Mouse (Mus musculus): ENCODE results near the gene Vav3. TPM values are rescaled to one million over a fixed set of nuclear protein-coding genes. Genes with fewer than 3 reads are reported as not detected.

Gene Vav3
- polyA plus RNA-seq, 1 experiment from 2014 or later, result 18.4 TPM

DNA sequence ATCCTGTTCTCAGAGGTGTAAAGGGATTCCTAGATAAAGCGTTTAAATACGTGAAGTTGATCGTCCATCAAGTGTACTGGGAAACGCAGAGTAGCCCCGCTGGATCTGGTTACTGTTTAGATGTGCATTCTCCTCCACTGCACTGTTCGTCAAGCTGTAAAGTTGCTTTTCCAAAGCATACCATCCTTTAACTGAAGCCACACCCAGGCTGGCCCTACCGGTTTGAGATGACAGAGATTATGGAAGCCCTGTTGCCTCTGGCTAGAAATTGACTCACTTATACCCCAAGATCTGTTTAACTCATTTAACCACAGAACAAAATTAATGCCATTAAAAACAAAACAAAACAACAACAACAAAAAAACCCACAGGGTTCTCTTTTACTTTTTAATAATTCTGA is 238.5 kb downstream of the Vav3 start:
- DNase-seq (ENCODE audit: low spot score, missing footprints), result no peak
- WGBS, result 88% methylated on average over 7 of the region's 7 CpGs

DNA sequence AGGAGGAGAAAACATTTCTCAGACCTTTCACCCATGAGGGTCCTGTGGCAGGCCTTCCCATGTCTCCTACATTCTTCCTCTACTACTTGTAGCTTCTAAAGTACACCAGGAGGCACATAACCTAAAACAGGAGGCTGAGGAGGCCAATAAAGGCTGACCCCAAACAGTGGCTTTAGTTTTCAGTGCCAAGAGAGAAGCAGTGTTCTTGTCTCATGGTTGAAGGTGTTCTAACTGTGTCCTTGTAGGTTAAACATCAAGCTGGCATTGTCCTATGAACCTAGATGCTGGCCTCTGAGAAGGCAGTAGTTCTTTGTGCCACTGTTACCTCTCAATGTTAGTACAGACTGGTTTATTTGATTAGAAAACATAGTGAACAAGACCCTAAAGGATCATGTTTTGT is 245.5 kb downstream of the Vav3 start:
- no peak overlapping the region for H3K4me3 ChIP-seq (ENCODE audit: low read depth, low read length)
- ATAC-seq (ENCODE audit: low FRiP score), result no peak

More for the DNA sequence above, 238.5 kb downstream of the Vav3 start:
- Histone ChIP-seq H3K27ac (ENCODE audit: low read depth, low read length) (no peak overlapping the region), H3K27me3 (ENCODE audit: control insufficient read depth, insufficient read depth, low read length) (no peaks in the 10 kb centered on the region), H3K9ac (ENCODE audit: low read length) (no peak overlapping the region), H3K4me2 (no peak overlapping the region), H3K36me3 (ENCODE audit: control insufficient read depth, insufficient read depth, low read length) (no peaks in the 10 kb centered on the region), H3K9me3 (ENCODE audit: control insufficient read depth, low read length) (no peaks in the 10 kb centered on the region), H3K4me3 (ENCODE audit: low read depth, low read length) (no peak overlapping the region), H3K4me1 (ENCODE audit: control insufficient read depth, insufficient read depth, low read length) (no peaks in the 10 kb centered on the region)
- no peak for ATAC-seq (ENCODE audit: low FRiP score)

DNA sequence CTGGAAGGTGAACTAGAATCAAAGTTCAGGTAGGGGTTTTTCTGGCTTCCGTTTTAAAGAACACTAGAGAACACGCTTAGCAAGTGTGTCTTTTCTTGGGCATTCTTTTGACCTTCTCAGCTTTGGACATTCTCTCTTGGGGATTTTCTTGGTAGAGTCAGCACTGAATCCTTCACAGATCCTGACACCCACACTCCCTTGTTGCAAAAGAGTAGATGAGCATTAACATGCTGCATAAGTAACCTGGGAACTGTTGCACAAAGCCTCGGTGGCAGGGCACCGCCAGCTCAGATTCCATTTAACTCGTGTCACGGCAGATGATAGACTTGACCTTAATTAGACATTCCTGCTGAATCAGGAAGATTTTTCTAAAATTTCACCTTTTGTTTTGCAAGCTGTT is 252.5 kb downstream of the Vav3 start:
- Histone ChIP-seq H3K27me3 (ENCODE audit: control insufficient read depth, insufficient read depth, low read length) (no peaks in the 10 kb centered on the region), H3K4me1 (ENCODE audit: control insufficient read depth, insufficient read depth, low read length) (no peaks in the 10 kb centered on the region), H3K9ac (ENCODE audit: low read length) (no peak overlapping the region), H3K36me3 (ENCODE audit: control insufficient read depth, insufficient read depth, low read length) (no peaks in the 10 kb centered on the region), H3K4me2 (no peak overlapping the region), H3K9me3 (ENCODE audit: control insufficient read depth, low read length) (no peaks in the 10 kb centered on the region), H3K27ac (ENCODE audit: low read depth, low read length) (no peak overlapping the region), H3K4me3 (ENCODE audit: low read depth, low read length) (no peak overlapping the region)
- no peak for DNase-seq (ENCODE audit: low spot score, missing footprints)
- WGBS, result 83% methylated on average over 6 of the region's 6 CpGs
- ATAC-seq (ENCODE audit: low FRiP score), result no peak

More for the DNA sequence above, 245.5 kb downstream of the Vav3 start:
- no peaks in the 10 kb centered on the region for H3K9me3 ChIP-seq (ENCODE audit: control insufficient read depth, low read length)
- H3K4me1 ChIP-seq (ENCODE audit: control insufficient read depth, insufficient read depth, low read length), result no peaks in the 10 kb centered on the region
- H3K4me2 ChIP-seq, result no peak overlapping the region
- no peak overlapping the region for H3K9ac ChIP-seq (ENCODE audit: low read length)
- peak; percentile 49 for DNase-seq (ENCODE audit: low spot score, missing footprints)
- H3K27me3 ChIP-seq (ENCODE audit: control insufficient read depth, insufficient read depth, low read length), result no peaks in the 10 kb centered on the region
- H3K36me3 ChIP-seq (ENCODE audit: control insufficient read depth, insufficient read depth, low read length), result no peaks in the 10 kb centered on the region
- H3K27ac ChIP-seq (ENCODE audit: low read depth, low read length), result no peak overlapping the region

DNA sequence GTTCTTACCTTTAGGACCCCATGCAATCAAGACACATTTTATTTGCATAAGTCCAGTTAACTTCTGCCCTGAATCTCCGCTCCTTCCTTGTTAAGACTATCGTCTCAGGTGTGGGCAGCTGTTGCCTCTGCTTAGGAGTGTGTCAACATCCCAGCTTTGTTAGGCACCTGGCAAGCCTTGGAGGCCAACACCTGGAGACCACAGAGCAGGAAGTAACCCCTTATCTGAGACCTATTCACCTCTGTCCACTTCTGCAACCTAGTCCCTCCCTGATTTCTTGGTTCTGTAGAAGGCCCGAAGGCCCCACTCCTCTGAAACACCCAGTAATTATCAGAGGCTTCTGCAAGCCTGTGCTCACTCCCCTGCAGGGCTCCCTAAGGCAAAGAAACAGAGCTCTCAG is 255.6 kb downstream of the Vav3 start:
- no peak overlapping the region for H3K27ac ChIP-seq (ENCODE audit: low read depth, low read length)
- 88% methylated on average over 3 of the region's 3 CpGs for WGBS
- ATAC-seq (ENCODE audit: low FRiP score), result peak; percentile 27; the same call in 1 of the 2 replicates

DNA sequence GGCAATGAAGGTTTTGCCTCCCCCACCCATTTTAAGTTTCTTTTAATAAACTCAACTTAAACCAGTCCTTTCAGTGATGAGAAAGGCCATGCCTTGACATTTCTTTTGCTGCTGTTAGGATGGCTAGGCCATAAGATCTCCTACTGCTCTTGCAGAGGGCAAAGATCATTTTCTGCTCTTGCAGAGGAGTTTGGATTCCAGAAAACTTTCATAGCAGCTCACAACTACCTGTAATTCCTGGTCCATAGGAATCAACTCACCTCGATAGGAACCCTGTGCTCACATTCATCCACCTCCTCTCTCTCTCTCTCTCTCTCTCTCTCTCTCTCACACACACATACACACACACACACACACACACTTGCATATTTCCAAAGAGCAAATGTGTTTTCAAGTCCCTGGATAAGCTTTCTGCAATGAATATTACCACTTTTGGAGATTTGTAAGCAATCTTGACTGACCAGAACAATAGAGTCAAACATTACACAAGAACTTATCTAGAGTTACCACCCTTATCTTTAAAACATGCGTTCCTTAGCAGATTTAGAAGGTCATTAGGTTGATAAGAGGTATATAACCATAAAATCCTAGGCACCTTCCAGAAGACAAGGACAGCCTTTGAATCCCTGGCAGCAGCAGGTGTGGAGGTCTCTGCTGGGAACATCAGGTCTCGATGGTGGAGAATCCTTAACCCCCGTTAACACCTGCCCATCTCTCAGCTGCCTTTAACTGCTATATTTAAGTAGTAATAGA is 260.4 kb downstream of the Vav3 start:
- no peak for ATAC-seq (ENCODE audit: low FRiP score)
- 89% methylated on average over 4 of the region's 4 CpGs for WGBS
- no peak overlapping the region for H3K9ac ChIP-seq (ENCODE audit: low read length)
- H3K9me3 ChIP-seq (ENCODE audit: control insufficient read depth, low read length), result no peaks in the 10 kb centered on the region
- no peak for DNase-seq (ENCODE audit: low spot score, missing footprints)
- H3K4me2 ChIP-seq, result no peak overlapping the region
- H3K36me3 ChIP-seq (ENCODE audit: control insufficient read depth, insufficient read depth, low read length), result no peaks in the 10 kb centered on the region
- H3K27me3 ChIP-seq (ENCODE audit: control insufficient read depth, insufficient read depth, low read length), result no peaks in the 10 kb centered on the region
- no peak overlapping the region for H3K27ac ChIP-seq (ENCODE audit: low read depth, low read length)
- H3K4me3 ChIP-seq (ENCODE audit: low read depth, low read length), result no peak overlapping the region
- H3K4me1 ChIP-seq (ENCODE audit: control insufficient read depth, insufficient read depth, low read length), result no peaks in the 10 kb centered on the region

More for the DNA sequence above, 255.6 kb downstream of the Vav3 start:
- no peaks in the 10 kb centered on the region for H3K27me3 ChIP-seq (ENCODE audit: control insufficient read depth, insufficient read depth, low read length)
- no peak for DNase-seq (ENCODE audit: low spot score, missing footprints)
- H3K9me3 ChIP-seq (ENCODE audit: control insufficient read depth, low read length), result no peaks in the 10 kb centered on the region
- H3K4me3 ChIP-seq (ENCODE audit: low read depth, low read length), result no peak overlapping the region
- no peaks in the 10 kb centered on the region for H3K4me1 ChIP-seq (ENCODE audit: control insufficient read depth, insufficient read depth, low read length)
- H3K4me2 ChIP-seq, result no peak overlapping the region
- no peak overlapping the region for H3K9ac ChIP-seq (ENCODE audit: low read length)
- H3K36me3 ChIP-seq (ENCODE audit: control insufficient read depth, insufficient read depth, low read length), result no peaks in the 10 kb centered on the region

DNA sequence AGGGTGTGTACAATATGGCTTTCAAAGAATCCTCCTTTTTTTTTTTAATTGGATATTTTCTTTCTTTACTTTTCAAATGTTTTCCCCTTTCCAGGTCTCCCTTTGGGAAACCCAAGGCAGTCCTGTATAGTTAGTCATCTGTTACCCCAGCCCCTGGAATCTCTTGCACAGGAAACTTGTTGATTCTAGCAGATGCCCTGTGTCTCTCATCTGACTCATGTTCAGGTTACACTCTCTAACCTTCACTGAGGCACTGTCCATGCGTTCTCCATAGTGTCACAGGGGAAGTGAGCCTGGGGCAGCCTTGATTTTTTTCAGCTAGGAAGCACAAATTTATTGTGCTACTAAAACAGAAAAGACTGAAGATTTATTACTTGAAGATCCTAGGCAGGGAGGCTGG is 262.3 kb downstream of the Vav3 start:
- no peak overlapping the region for H3K27ac ChIP-seq (ENCODE audit: low read depth, low read length)
- DNase-seq (ENCODE audit: low spot score, missing footprints) (no peak), ATAC-seq (ENCODE audit: low FRiP score) (no peak)
- 79% methylated on average over 1 of the region's 1 CpGs for WGBS
- H3K4me1 ChIP-seq (ENCODE audit: control insufficient read depth, insufficient read depth, low read length), result no peaks in the 10 kb centered on the region
- H3K9ac ChIP-seq (ENCODE audit: low read length), result no peak overlapping the region
- no peaks in the 10 kb centered on the region for H3K9me3 ChIP-seq (ENCODE audit: control insufficient read depth, low read length)
- H3K4me3 ChIP-seq (ENCODE audit: low read depth, low read length), result no peak overlapping the region
- no peaks in the 10 kb centered on the region for H3K27me3 ChIP-seq (ENCODE audit: control insufficient read depth, insufficient read depth, low read length)
- H3K36me3 ChIP-seq (ENCODE audit: control insufficient read depth, insufficient read depth, low read length), result no peaks in the 10 kb centered on the region
- no peak overlapping the region for H3K4me2 ChIP-seq

DNA sequence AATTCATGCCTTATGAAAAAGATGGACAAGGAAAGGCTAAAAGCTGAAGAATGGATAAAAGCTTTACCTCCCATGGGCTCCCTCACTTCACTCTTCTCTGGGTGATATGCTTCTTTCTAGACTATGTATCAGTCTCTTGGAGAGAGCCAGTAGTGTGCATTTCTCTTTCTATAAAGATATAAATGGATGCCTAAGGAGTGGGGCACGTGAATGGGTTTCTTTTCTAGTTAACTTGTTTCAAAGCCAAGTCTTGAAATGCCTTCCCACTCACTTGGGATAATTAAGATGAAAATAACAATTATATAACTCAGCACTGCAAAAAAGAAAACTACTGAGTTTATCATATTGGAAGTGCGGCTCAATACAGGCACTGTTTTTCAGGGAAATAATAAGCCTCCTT is 265.7 kb downstream of the Vav3 start:
- H3K4me3 ChIP-seq (ENCODE audit: low read depth, low read length), result no peak overlapping the region
- no peaks in the 10 kb centered on the region for H3K27me3 ChIP-seq (ENCODE audit: control insufficient read depth, insufficient read depth, low read length)
- 88% methylated on average over 2 of the region's 2 CpGs for WGBS
- H3K36me3 ChIP-seq (ENCODE audit: control insufficient read depth, insufficient read depth, low read length), result no peaks in the 10 kb centered on the region
- no peak overlapping the region for H3K9ac ChIP-seq (ENCODE audit: low read length)
- ATAC-seq (ENCODE audit: low FRiP score), result no peak
- DNase-seq (ENCODE audit: low spot score, missing footprints), result no peak
- H3K27ac ChIP-seq (ENCODE audit: low read depth, low read length), result no peak overlapping the region
- H3K9me3 ChIP-seq (ENCODE audit: control insufficient read depth, low read length), result no peaks in the 10 kb centered on the region
- H3K4me1 ChIP-seq (ENCODE audit: control insufficient read depth, insufficient read depth, low read length), result no peaks in the 10 kb centered on the region
- no peak overlapping the region for H3K4me2 ChIP-seq

DNA sequence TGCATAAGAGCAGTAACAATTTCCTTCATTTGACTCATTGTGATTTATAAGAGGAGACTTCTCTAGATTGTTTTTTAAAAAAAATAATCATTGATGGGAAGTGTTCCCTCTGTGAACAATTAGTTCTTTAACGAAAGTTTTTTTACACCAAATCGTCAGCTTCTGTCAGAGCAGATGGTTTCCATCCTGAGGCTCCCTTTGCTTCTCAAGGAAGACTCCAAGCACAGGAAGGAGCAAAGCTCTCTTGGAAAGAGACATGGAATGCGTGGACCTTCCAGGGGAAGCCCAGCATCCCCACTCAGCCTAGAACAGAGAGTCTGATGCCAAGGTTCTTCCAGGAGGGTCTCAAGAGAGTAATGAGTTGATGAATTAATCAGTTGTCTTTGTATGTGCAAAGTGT is 281.3 kb downstream of the Vav3 start:
- no peaks in the 10 kb centered on the region for H3K36me3 ChIP-seq (ENCODE audit: control insufficient read depth, insufficient read depth, low read length)
- no peak overlapping the region for H3K9ac ChIP-seq (ENCODE audit: low read length)
- H3K4me3 ChIP-seq (ENCODE audit: low read depth, low read length), result no peak overlapping the region
- no peaks in the 10 kb centered on the region for H3K4me1 ChIP-seq (ENCODE audit: control insufficient read depth, insufficient read depth, low read length)
- DNase-seq (ENCODE audit: low spot score, missing footprints) (no peak), ATAC-seq (ENCODE audit: low FRiP score) (no peak)
- H3K4me2 ChIP-seq, result no peak overlapping the region
- no peaks in the 10 kb centered on the region for H3K9me3 ChIP-seq (ENCODE audit: control insufficient read depth, low read length)
- H3K27ac ChIP-seq (ENCODE audit: low read depth, low read length), result no peak overlapping the region
- WGBS, result 71% methylated on average over 3 of the region's 3 CpGs
- H3K27me3 ChIP-seq (ENCODE audit: control insufficient read depth, insufficient read depth, low read length), result no peaks in the 10 kb centered on the region

DNA sequence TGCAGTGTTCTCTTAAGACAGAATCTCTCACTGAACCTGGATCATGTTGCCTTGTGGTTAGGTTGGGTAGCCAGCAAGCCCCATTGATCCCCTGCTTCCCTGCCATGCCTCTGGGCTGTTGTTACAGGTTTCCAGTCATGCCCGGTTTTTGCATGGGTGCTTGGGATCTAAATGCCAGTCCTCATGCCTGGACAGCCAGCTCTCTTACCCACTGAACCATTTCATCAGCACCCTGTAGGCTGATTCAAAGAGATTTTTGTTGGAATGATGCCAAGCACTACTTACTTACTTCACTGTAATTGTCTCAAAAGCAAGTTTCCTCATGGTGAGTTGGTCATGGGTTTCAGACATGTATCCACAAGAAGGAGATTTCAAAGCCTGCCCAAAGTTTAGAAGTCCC is 281.9 kb downstream of the Vav3 start:
- Histone ChIP-seq H3K4me1 (ENCODE audit: control insufficient read depth, insufficient read depth, low read length) (no peaks in the 10 kb centered on the region), H3K4me3 (ENCODE audit: low read depth, low read length) (no peak overlapping the region), H3K9ac (ENCODE audit: low read length) (no peak overlapping the region), H3K9me3 (ENCODE audit: control insufficient read depth, low read length) (no peaks in the 10 kb centered on the region), H3K27me3 (ENCODE audit: control insufficient read depth, insufficient read depth, low read length) (no peaks in the 10 kb centered on the region), H3K36me3 (ENCODE audit: control insufficient read depth, insufficient read depth, low read length) (no peaks in the 10 kb centered on the region), H3K4me2 (no peak overlapping the region), H3K27ac (ENCODE audit: low read depth, low read length) (no peak overlapping the region)
- WGBS, result 63% methylated on average over 1 of the region's 1 CpGs
- no peak for DNase-seq (ENCODE audit: low spot score, missing footprints)
- no peak for ATAC-seq (ENCODE audit: low FRiP score)
